Mouse (Mus musculus) ES-Bruce4 (cell line): ENCODE measurements around the gene Ppard. TPM values are rescaled to one million over a fixed set of nuclear protein-coding genes. Genes with fewer than 3 reads are reported as not detected.

ENCODE experiments used
- H3K27ac ChIP-seq: 2 replicates; pipeline ENCODE4 v1.5.1; 2012; ENCODE audit warnings: low read length, inconsistent platforms; ENCODE audit not compliant: insufficient read depth
- H3K27me3 ChIP-seq: 2 replicates; pipeline ENCODE4 v1.6.1; 2012; ENCODE audit warnings: mild to moderate bottlenecking, low read length, inconsistent platforms; ENCODE audit not compliant: control insufficient read depth, poor library complexity, insufficient read depth, severe bottlenecking
- H3K36me3 ChIP-seq: 2 replicates; pipeline ENCODE4 v1.6.1; 2012; ENCODE audit warnings: inconsistent platforms, mild to moderate bottlenecking, low read length, moderate library complexity; ENCODE audit not compliant: control insufficient read depth, poor library complexity, insufficient read depth, severe bottlenecking
- H3K4me1 ChIP-seq: one replicate; pipeline ENCODE4 v1.8.1; 2011; ENCODE audit warnings: low read length; ENCODE audit not compliant: control insufficient read depth, insufficient read depth
- H3K4me3 ChIP-seq: 2 replicates; pipeline ENCODE4 v1.5.1; 2011; ENCODE audit warnings: low read depth, mild to moderate bottlenecking, low read length
- H3K9ac ChIP-seq: 2 replicates; pipeline ENCODE4 v1.6.1; 2012; ENCODE audit warnings: low read depth, mild to moderate bottlenecking, inconsistent platforms; ENCODE audit not compliant: poor library complexity, severe bottlenecking
- H3K9me3 ChIP-seq: replicated peaks from 2 replicates; pipeline ENCODE4 v1.6.1; 2012; ENCODE audit warnings: mild to moderate bottlenecking, low read length, inconsistent platforms; ENCODE audit not compliant: control insufficient read depth, poor library complexity, insufficient read depth, severe bottlenecking
- CTCF ChIP-seq: IDR thresholded peaks from one replicate; pipeline ENCODE4 v1.8.1; 2011; ENCODE audit warnings: low read depth, low read length
- EP300 ChIP-seq: IDR thresholded peaks from 2 replicates; pipeline ENCODE4 v1.6.1; 2011; ENCODE audit warnings: low read depth, low read length; ENCODE audit not compliant: insufficient read depth
- POLR2A ChIP-seq: IDR thresholded peaks from one replicate; pipeline ENCODE4 v1.8.1; 2011; ENCODE audit warnings: low read length; ENCODE audit not compliant: insufficient read depth
- polyA plus RNA-seq: library from polyadenylated mRNA; stranded (reverse); fragments of >200 nt; gene quantifications from 2 replicates; pipeline ENCODE4 v1.2.4, GENCODE M21; 2011; ENCODE audit warnings: low read depth; ENCODE audit not compliant: missing spikeins, insufficient read depth, insufficient read length

Gene Ppard
- polyA plus RNA-seq, 1 experiment, result 24.0 TPM

- H3K4me1 ChIP-seq, result peaks cover 6% of the 10 kb centered on the region
- no peaks in the 10 kb centered on the region for H3K9me3 ChIP-seq
- TF ChIP-seq POLR2A (no peak), CTCF (no peak), EP300 (no peak)
Observed at GRCm38 (mm10) chr17:28349264-28349880, 116.9 kb downstream of the Ppard start.

GRCm38 (mm10) chr17:28349901-28350465, 117.5 kb downstream of the Ppard start:
- Histone ChIP-seq H3K27me3 (no peaks in the 10 kb centered on the region), H3K9me3 (no peaks in the 10 kb centered on the region), H3K27ac (no peak overlapping the region), H3K4me1 (peaks cover under 1% of the 10 kb centered on the region), H3K4me3 (peak overlapping the region; percentile 70), H3K9ac (peak overlapping the region; percentile 86), H3K36me3 (no peaks in the 10 kb centered on the region)
- TF ChIP-seq EP300 (no peak), POLR2A (no peak), CTCF (no peak)

More at GRCm38 (mm10) chr17:28349264-28349880, 116.9 kb downstream of the Ppard start:
- H3K4me3 ChIP-seq, result peak overlapping the region; percentile 70
- H3K36me3 ChIP-seq, result no peaks in the 10 kb centered on the region
- H3K9ac ChIP-seq, result peak overlapping the region; percentile 86
- no peaks in the 10 kb centered on the region for H3K27me3 ChIP-seq
- no peak overlapping the region for H3K27ac ChIP-seq

- peak within 1 kb of the TSS; percentile 82 for H3K4me3 ChIP-seq
- peak within 1 kb of the TSS; percentile 86 for H3K9ac ChIP-seq
- no peaks in the 10 kb centered on the region for H3K9me3 ChIP-seq
- no peaks in the 10 kb centered on the region for H3K4me1 ChIP-seq
- H3K36me3 ChIP-seq, result no peaks in the 10 kb centered on the region
- H3K27ac ChIP-seq, result peak within 1 kb of the TSS; percentile 85
- TF ChIP-seq CTCF (no peak), EP300 (no peak), POLR2A (peak; percentile 16)
- no peaks in the 10 kb centered on the region for H3K27me3 ChIP-seq
Observed at GRCm38 (mm10) chr17:28350466-28351352, 118.2 kb downstream of the Ppard start, which contains the start of gene Tead3. Tead3 (minus strand) TSS chr17:28350817.

Other genes with a start within 250 kb of the Ppard start
- gene Tcp11, start 152.1 kb upstream of the Ppard start, polyA plus RNA-seq, result 11.6 and 18.9 TPM in 2 replicates
- gene Scube3, start 90.6 kb upstream of the Ppard start, polyA plus RNA-seq, result 17.9 and 18.0 TPM in 2 replicates
- 16.6 and 19.5 TPM in 2 replicates for gene Zfp523, start 55.6 kb upstream of the Ppard start, polyA plus RNA-seq
- 28.4 and 30.7 TPM in 2 replicates for gene Def6, start 24.9 kb upstream of the Ppard start, polyA plus RNA-seq
- 56.8 and 64.7 TPM in 2 replicates for gene Fance, start 80.8 kb downstream of the Ppard start, polyA plus RNA-seq
- gene Rpl10a, start 95.8 kb downstream of the Ppard start, polyA plus RNA-seq, result 1,875 and 2,151 TPM in 2 replicates
- 28.6 and 31.9 TPM in 2 replicates for gene Tead3, start 118.1 kb downstream of the Ppard start, polyA plus RNA-seq
- 14.0 and 14.7 TPM in 2 replicates for gene Tulp1, start 132.5 kb downstream of the Ppard start, polyA plus RNA-seq